Mouse (Mus musculus): ENCODE results near the gene Trim75.

The Trim75 gene

DNA sequence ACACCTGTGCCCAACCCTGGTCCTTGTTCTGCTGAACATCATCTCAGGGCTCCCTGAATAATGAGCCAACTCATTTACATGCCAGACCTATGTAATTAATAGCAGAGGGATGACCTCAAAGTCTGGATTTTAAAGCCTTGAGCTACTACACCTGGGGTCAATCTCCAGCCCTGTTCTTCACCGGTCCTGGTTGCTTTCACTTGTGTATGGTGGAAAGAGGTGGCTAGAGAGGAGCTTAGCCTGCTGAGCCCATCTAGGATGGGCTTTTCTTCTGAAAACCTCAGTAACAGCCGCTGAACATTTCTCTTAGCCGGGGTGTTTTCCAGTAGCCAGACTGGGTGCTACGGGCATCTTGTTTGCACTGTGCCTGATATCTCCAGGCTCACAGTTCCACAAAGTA is at the start of gene Trim75:
Gene Trim75 (minus strand): TSS at position 101 of the 400 bp plus-strand sequence.
- in situ Hi-C loops (cut with MboI, MseI): no loop called here

DNA sequence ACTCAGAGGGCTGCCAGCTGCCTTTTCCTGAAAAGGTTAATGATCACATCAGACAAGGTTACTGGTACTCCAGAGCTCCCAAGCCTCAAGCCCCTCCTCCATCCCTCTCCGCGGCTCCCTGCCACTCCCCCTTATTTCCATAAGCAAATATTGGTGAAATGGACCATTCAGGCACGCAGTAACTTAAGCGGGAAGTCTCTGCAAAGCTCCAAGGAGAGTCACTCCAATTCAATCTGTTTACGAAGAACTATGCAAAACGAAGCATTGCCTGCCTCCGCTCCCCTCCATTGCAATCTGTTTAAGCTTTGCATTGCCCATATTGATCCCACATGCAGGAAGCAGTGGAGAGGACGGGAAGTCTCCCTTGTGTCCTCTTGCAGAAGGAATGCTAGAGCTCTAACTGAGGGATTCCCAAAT is 49.5 kb upstream of the Trim75 start, which contains the start of gene Apela:
Gene Apela (minus strand): TSS at position 220 of the 417 bp plus-strand sequence.
- in situ Hi-C loops (cut with MboI, MseI): no loop called here

DNA sequence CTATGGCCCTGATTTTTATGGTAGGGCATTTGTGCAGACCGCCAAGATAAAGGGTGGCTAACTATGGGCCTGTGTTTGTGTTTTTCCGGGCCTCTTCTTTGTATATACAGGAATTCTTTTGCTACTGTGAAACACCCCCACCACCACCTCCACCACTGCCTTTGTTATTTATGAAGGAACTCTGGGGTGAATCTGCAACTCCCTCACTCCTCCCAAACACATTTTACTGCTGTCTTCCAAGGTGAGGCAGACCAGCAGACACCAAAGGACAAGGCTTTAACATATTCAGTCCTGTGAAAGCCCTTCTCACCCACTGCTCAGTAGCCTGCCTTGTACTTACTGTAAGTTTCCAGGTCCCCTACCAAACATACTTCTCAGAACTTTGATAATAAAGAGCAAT is 46.5 kb upstream of the Trim75 start:
- in situ Hi-C loops (cut with MboI, MseI): no loop called here

DNA sequence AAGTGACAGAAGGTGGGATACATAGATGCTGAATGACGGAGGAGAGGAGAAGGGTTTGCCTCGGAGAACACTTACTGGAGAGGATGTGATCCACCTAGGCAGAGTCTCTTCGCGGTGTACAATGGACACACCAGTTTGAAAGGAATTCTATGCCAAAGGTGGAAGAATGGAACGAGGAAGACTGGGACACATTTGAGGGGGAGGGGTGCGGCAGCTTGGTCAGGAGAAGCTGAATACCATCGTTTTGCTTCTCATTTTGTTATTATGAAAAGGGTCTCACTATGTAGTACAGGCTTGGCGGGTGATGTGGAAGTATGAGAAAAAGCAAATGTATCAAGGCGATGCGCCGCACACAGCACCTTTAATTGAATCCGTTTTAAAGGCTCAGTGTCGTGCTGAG is 45.4 kb upstream of the Trim75 start:
- in situ Hi-C loops (cut with MboI, MseI): no loop called here

DNA sequence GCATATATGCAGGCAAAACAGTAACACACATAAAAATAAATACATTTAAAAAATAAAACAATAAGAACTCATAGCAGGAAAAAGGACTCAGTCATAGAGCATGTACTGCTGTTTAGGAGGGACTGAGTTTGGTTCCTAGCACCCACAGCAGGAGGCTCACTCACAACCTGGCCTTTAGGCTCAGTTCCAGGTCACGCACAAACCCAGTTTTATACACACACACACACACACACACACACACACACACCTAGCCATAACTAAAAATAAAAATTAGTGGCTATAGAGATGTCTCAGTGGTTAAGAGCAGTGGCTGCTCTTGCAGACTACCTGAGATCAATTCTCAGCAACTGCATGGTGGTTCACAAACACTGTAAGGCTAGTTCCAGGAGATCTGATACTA is 44.5 kb upstream of the Trim75 start:
- in situ Hi-C loops (cut with MboI, MseI): no loop called here

DNA sequence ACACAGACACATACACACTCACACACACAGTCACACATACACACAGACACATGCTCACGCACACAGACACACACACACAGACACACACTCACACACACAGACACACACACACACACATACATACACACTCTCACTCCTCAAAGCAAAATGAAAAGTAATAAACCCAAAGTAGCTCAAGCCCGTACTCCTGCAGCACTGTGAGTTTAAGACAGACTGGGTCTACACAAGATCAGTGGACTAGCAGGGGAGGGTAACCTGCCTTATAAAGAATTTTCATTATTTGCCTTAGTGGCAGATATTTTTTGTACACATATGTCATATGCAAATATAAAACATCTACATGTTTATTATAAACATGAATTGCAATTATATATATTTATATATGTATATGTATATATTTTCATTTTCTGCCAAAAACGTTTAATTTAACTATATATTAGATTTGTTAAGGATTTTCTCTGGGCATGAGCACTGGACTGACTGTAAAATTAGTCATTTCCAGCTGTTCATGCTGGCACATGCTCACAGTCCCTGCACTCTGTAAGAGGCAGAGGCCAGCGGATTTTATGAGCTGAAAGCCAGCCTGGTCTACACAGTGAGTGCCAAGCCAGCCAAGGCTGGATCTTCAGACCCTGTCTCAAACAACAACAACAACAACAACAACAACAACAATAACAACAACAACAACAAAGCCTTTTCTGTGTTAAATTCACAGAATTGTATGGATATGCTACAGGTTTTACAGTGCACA is 43.3 kb upstream of the Trim75 start:
- in situ Hi-C loops (cut with MboI, MseI): no loop called here

DNA sequence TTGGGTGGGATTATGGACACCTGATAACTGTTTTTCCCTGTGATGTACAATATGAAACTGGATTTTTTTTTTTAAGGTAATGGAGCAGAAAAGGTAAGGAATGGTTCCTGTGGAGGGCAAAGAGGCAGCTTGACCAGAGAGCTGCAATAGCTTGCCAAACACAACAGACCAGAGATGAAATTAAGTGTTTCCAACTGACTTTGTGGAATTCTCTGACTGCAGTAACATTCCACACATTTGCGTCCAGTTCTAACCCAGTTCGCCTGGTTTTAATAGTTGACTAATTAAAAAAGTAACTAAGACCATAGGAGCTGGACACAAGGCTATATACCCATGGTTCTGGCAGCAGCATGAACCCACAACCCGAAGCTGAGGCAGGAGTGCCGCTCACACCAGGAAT is 42.1 kb upstream of the Trim75 start:
- in situ Hi-C loops (cut with MboI, MseI): no loop called here

DNA sequence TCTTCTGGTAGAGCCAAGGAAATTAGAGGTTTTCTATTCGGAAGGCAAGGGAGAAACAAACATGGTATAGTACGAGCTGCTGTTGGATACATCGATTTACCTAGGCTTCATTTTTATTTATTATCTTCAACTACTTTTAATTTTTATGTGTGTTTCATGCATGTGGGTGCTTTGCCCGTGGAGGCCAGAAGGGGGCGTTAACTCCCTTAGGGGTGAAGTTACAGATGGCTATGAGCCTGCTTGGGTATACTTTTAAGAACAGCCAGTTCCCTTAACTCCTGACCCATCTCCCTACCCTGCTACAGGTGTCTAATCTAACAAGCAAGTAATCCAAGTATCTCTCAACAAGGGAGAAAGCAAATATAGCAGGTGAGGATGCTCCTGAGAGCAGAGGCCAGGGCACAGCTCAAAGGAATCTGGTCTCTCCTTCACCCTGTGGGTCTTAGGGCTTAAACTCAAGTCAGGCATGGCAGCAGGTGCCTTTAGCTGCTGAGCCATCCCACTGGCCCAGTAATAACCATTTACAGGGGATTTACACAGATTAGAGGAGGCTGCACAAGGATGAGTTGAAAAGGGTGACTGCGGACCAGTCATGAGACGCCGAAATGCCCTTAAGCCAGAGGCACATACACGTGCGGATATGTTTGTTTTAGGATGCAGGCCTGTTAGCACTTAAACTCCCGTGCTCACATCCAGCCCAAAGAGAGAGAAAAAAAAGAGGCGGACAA is 41.5 kb upstream of the Trim75 start:
- in situ Hi-C loops (cut with MboI, MseI): no loop called here

DNA sequence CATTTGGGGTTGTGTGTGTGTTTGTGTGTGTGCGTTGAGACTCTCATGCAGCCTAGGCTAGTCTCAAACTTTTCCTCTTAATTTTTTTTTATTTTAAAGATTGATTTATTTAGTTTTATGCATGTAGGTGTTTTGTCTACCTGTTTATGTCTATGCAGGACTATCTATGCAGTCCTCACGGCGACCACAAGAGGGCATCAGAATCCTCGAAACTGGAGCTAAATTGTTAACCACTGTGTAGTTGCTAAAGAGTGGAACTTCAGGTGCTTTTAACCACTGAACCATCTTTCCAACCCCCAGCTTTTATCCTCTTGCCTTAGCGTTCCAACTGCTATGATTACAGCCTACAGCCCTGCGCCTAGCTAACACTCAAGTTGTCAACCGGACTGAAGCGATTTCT is 34.9 kb upstream of the Trim75 start:
- in situ Hi-C loops (cut with MboI, MseI): loop anchor here (25.0 kb wide), 1 partner anchor 1415 kb away; no protein-coding TSS in a partner anchor

DNA sequence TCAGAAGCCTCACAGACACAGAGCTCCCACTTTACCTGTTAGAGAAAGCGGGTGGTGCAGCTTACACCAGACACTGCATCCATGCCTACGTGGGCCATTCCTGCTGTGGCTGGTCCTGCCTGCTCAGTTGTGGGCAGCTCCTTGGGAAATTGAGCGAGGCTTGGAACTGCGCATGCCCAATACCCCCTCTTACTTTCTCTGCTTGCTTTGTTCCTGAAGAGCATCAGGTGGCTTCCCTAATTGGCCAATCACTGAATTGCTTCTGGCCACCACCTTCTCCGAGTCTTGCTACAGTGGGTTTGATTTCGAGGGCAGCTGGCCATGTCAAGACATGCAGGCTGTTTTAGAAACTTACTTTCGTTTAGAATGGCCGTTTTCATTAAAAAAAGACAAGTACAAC is 30.8 kb upstream of the Trim75 start, which contains the start of the genes Trim61 and Trim60:
Gene Trim61 (minus strand): TSS at position 101 of the 400 bp plus-strand sequence.
Gene Trim60 (minus strand): TSS at position 162 of the 400 bp plus-strand sequence.
- in situ Hi-C loops (cut with MboI, MseI): loop anchor here (25.0 kb wide), 1 partner anchor 1419 kb away; no protein-coding TSS in a partner anchor

DNA sequence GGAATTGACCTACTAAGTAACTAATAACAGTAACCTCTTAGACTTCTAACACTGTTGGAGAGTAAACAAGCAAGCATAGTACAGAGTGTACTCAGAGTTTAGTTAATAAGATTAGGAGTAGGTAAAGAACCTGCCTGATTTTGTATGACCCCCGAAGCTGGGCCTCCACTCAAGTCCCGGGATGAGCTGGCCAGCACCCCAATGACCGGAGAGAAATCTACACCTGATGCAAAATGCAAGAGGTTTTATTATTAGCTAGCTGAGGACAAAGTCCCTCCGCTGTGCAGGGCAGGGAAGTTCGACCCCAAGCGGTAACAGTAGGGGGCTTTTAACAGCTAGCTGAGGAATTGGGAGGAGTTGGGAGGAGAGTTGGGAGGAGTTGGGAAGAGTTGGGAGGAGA is 20.0 kb upstream of the Trim75 start:
- in situ Hi-C loops (cut with MboI, MseI): loop anchor here (25.0 kb wide), 1 partner anchor 1430 kb away; no protein-coding TSS in a partner anchor

DNA sequence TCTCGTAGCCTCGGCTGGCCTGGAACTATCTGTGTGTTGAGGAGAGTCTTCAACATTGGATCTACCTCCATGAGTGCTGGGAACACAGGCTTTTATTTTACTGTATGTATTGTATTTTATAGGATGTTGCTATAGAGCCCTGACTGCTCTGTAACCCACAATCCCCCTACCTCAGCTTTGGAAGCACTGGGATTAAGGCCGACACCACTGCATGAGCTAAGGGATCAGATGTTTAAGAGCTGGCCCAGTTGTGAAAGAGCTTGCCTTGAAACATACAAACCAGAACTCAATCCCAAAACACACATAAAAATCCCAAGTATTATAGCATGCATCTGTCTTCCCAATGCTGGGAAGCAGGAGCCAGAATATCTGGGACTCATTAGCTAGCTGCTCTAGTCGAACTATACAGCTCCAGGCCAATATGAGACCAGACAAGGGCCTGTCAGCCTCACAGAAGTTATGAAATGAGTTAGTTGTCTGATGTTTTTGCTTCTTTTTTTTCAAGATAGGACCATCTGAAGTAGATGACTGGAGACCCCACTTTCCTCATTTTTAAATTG is 11.3 kb upstream of the Trim75 start:
- in situ Hi-C loops (cut with MboI, MseI): no loop called here

DNA sequence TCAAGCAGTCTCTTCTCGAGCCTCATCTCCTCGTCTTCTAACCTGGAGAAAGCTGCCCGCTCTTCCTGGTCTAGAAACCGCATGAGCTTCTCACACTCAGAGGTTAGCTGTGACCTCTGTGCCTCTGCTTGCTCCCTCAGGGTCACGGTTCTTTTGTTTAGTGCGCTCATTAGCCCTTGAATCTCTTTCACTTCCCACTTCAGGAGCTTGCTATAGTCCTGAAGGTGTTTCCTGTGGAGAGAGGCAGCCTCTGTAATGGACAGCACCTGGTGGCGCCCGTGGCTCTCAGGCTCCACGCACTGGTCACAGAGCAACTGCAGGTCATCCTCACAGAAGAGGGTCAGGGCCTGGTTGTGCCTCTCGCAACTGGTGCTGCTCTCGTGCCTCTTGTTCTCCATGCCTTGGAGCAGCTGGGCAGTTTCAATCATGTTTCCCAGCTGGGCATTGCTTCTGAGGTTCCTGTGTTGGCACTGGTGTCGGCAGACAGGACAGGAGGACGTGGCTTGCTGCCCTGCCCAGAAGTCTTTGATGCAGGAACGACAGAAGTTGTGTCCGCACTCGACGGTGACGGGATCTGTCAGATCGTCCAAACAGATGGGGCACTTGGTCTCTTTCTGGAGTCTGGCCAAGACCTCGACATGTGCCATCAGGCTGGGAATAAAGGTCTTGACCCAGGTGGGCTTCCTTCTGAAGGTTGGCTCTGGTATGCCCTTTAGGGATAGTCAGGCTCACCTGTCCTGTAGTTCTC is 4.3 kb downstream of the Trim75 start:
- in situ Hi-C loops (cut with MboI, MseI): no loop called here

DNA sequence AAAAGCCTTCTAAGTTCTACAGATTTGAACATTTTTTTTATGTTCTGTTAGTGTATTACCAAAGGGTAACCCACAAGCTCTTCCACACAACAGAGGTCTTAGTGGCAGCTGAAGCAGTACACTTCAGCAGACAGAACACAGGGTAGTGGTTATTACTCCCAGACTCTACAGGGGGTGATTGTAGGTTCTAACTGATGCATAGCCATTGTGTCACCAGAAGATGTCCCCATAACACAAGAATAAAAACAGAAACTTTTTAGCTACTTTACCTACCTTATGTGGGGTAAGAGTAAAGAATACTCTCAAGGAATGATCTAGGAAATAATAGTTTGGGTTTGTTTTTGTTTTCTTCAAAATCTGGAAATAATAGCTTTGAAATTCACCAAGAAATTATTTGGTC is 24.8 kb downstream of the Trim75 start:
- in situ Hi-C loops (cut with MboI, MseI): loop anchor here (5.0 kb wide), 1 partner anchor 144 kb away; no protein-coding TSS in a partner anchor

DNA sequence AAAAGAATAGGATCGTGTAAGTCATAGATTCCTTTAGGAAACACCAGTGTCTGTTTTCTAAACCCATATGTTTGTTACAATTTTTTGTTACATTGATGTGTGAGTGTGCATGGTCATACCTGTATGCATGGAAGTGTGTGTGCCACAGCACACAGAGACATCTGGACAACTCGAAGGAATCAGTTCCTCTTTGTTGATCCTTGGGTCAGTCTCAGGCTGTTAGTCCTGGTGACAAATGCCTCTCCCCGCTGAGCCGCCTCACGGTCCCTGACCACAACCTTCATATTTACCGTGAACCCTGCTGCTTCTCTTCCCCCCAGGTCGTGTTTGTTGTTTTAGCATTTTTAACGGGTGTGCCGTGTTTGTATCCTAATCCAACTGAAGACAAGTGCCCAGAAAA is 28.6 kb downstream of the Trim75 start:
- in situ Hi-C loops (cut with MboI, MseI): loop anchor here (10.0 kb wide), 1 partner anchor 244 kb away; no protein-coding TSS in a partner anchor

DNA sequence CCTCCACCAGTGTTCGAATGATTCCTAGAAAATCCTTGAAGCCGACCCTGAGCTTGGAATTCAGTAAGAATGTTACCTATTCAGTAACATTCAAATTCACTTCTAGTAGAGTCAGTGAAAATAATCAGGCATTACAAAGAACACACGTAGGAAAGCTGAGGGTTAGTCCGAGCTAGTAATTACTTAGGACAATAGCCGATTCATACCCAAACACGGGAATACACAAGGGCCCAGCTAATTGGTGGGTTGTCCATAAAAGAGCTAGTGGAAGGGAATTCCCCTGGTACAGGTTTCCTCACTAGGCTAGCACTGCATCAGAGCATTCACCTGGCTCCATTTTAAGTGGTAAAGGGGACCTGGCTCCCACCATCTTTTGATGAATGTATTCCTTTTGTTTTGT is 35.5 kb downstream of the Trim75 start:
- in situ Hi-C loops (cut with MboI, MseI): loop anchor here (10.0 kb wide), 1 partner anchor 237 kb away; no protein-coding TSS in a partner anchor

DNA sequence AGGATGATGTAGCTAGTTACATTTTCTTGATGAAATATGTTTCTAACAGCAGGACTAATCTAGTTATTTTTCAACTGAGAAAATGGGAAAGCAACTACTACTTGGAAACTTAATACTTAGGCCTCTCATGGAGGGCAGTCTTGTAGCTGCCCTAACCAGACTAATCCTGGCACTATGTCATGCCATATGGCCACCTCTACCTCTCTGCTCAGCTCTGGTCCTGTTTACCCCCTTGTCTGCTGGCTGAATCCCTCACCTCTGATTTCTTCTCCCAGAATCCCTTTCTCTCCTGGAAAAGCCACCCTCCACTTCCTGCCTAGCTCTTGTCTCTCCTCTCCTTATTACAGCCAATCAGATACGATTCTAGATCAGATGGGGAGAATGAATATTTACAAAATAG is 39.3 kb downstream of the Trim75 start:
- in situ Hi-C loops (cut with MboI, MseI): loop anchor here (25.0 kb wide), 1 partner anchor 1914 kb away; the partner anchor contains the start of gene Naf1

DNA sequence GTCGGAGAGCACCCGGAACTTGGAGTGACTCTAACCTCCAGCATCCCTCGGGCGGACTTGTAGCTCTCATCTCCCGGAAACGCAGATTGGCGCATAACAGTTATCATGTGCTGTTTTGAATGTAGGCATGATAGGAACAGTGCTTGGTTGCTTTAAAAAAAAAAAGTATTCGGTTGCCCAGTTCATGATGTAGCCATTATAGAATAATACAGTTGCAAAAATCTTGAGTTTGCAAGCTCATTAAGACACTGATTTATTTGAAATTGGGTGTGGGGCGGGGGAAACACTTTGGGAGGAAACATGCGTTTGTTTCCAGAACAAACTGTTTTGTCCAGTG is 40.0 kb downstream of the Trim75 start:
- in situ Hi-C loops (cut with MboI, MseI): loop anchor here (25.0 kb wide), 1 partner anchor 1915 kb away; the partner anchor contains the start of gene Naf1

DNA sequence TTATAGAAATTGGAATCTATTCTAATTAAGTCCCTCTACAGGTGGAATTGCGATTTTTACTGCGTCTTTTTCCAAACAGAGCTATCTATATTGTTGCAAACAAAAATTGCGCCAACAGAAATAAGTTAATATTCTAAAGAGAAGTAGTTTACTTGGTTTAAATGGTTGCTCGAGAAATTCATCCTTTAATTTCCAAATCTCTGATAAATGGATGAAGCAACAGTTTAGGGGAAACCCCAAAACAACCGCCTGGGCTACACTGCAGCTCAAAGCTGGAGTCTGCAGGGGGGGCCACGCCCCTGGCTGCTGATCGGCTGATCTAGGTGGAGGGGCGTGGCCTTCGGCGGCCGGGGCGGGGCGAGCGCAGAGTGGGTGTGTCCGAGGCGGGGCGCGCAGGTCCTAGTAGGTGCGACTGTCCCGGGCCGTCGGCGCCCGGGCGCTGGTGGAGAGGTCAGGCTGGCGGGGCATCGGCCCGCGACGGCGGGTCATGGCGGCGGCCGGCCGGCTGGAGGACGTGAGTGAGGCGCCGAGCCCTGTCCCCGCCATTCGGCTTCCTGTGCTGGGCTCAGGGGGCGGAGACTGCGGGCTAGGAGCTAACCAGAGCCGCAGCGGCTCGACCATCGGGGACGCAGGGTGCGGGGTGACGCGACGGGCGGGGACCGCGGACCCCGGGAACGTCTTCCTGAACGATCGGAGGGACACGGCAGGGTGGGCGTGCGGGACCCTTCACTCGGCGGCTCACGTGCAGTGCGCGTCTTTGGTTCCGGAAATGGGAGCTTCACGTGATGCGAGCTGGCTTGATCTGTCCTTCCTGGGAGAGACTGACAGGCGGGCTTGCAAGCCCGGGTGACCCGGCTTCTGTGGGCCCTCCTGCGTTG is 40.6 kb downstream of the Trim75 start, which contains the start of gene Tmem192:
Gene Tmem192 (plus strand): TSS at position 366 of the 878 bp plus-strand sequence.
- in situ Hi-C loops (cut with MboI, MseI): loop anchor here (25.0 kb wide), 1 partner anchor 1915 kb away; the partner anchor contains the start of gene Naf1

DNA sequence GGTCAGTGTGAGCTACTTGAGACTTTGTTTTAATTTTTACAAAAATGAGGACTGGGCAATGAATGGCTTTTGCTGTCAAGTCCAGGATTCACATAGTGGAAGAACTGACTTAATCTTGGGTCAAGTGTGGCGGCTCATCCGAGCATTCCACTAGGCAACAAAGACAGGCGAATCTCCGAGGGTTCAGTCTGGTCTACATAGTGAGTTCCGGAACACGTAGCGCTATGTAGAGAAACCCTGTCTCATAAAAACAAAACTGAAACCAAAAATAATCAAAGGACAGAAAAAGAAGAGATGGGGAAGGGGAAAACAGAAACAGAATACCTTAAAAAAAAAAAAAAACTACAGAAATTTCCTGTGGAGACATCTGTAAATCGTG is 41.2 kb downstream of the Trim75 start:
- in situ Hi-C loops (cut with MboI, MseI): loop anchor here (25.0 kb wide), 1 partner anchor 1916 kb away; the partner anchor contains the start of gene Naf1

All from T-helper 1 cell (primary cell).